Mouse (Mus musculus) lung, postnatal 0 days (tissue): ENCODE measurements around the gene Ddah2. TPM values are rescaled to one million over a fixed set of nuclear protein-coding genes. Genes with fewer than 3 reads are reported as not detected.

Experiments used
- ATAC-seq: fragments of 200-750 bp; cut with Nextera tagmentation; 2 replicates; pipeline ENCODE4 v1.8.0; 2017; ENCODE audit warnings: moderate library complexity
- DNase-seq: peaks from one replicate; pipeline ENCODE4 v3.0.0-alpha.2; 2016; ENCODE audit warnings: low spot score
- H3K27ac ChIP-seq: fragments of 300-500 bp; sonication (generic); 2 replicates; pipeline ENCODE4 v1.5.1; 2014; ENCODE audit warnings: antibody characterized with exemption, mild to moderate bottlenecking, low read length, mixed read lengths
- H3K27me3 ChIP-seq: fragments of 300-500 bp; sonication (generic); replicated peaks from 2 replicates; pipeline ENCODE4 v1.6.1; 2014; ENCODE audit warnings: low read length, mixed read lengths; ENCODE audit not compliant: insufficient read depth
- H3K36me3 ChIP-seq: fragments of 300-500 bp; sonication (generic); 2 replicates; pipeline ENCODE4 v1.6.1; 2014; ENCODE audit warnings: low read length, mixed read lengths; ENCODE audit not compliant: insufficient read depth
- H3K4me1 ChIP-seq: fragments of 300-500 bp; sonication (generic); 2 replicates; pipeline ENCODE4 v1.6.1; 2014; ENCODE audit warnings: antibody characterized with exemption, low read depth, low read length, mixed read lengths; ENCODE audit not compliant: insufficient read depth
- H3K4me2 ChIP-seq: fragments of 300-500 bp; sonication (generic); replicated peaks from 2 replicates; pipeline ENCODE4 v1.6.1; 2014; ENCODE audit warnings: low read depth, mild to moderate bottlenecking, low read length, moderate library complexity, mixed read lengths
- H3K4me3 ChIP-seq: fragments of 300-500 bp; sonication (generic); 2 replicates; pipeline ENCODE4 v1.5.1; 2014; ENCODE audit warnings: low read depth, low read length
- H3K9ac ChIP-seq: fragments of 300-500 bp; sonication (generic); replicated peaks from 2 replicates; pipeline ENCODE4 v1.6.1; 2014; ENCODE audit warnings: low read depth, mild to moderate bottlenecking
- H3K9me3 ChIP-seq: fragments of 300-500 bp; sonication (generic); 2 replicates; pipeline ENCODE4 v1.6.1; 2016; ENCODE audit warnings: low read length, mixed read lengths
- CTCF ChIP-seq: IDR thresholded peaks from 2 replicates; pipeline ENCODE4 v1.5.1; 2016; ENCODE audit warnings: antibody characterized with exemption, mild to moderate bottlenecking
- EP300 ChIP-seq: IDR thresholded peaks from 2 replicates; pipeline ENCODE4 v1.6.1; 2016; ENCODE audit warnings: antibody characterized with exemption, mild to moderate bottlenecking, control low read depth
- WGBS: fragments of 180-500 bp; shearing (Covaris S2); extraction: QIAGEN DNeasy Blood & Tissue Kit; methylation state at CpG from one replicate; pipeline ENCODE4 v1.1.7; 2014; 5-methylcytosine and 5-hydroxymethylcytosine counted together
- polyA plus RNA-seq: library from polyadenylated mRNA; unstranded; fragments of >200 nt; fragmentation: Nextera tagmentation; extraction: Ambion mirVana; gene quantifications from 2 replicates; pipeline ENCODE4 v1.2.1, GENCODE M21; 2015

Ddah2 gene
- polyA plus RNA-seq, 1 experiment from 2014 or later: 238 TPM

GRCm38 (mm10) chr17:35088151-35088550 lies 29.3 kb downstream of the Ddah2 start:
- Histone ChIP-seq H3K9ac (no peak overlapping the region), H3K4me1 (no peaks in the 10 kb centered on the region), H3K4me2 (no peak overlapping the region), H3K36me3 (peaks cover 14% of the 10 kb centered on the region; the same call in 1 of the 2 replicates), H3K4me3 (no peak overlapping the region), H3K9me3 (no peaks in the 10 kb centered on the region), H3K27me3 (no peaks in the 10 kb centered on the region), H3K27ac (no peak overlapping the region)
- ATAC-seq: no peak
- DNase-seq: no peak
- TF ChIP-seq EP300 (no peak), CTCF (peak; percentile 58)
- 21% methylated on average over 2 of the region's 2 CpGs for WGBS

- H3K36me3 ChIP-seq: peaks cover 14% of the 10 kb centered on the region; the same call in 1 of the 2 replicates
- H3K4me1 ChIP-seq: no peaks in the 10 kb centered on the region
- WGBS: 3% methylated on average over 59 of the region's 67 CpGs
Observed at GRCm38 (mm10) chr17:35088825-35089644, 30.2 kb downstream of the Ddah2 start, which contains the start of gene Abhd16a. Abhd16a (plus strand) TSS chr17:35089263.

GRCm38 (mm10) chr17:35090166-35090932 lies 31.5 kb downstream of the Ddah2 start:
- Histone ChIP-seq H3K9ac (peak overlapping the region; percentile 89; the same call in 1 of the 2 replicates), H3K36me3 (peaks cover 14% of the 10 kb centered on the region; the same call in 1 of the 2 replicates), H3K27me3 (no peaks in the 10 kb centered on the region), H3K4me1 (no peaks in the 10 kb centered on the region), H3K4me2 (peak overlapping the region; percentile 59), H3K9me3 (no peaks in the 10 kb centered on the region), H3K4me3 (peak overlapping the region; percentile 72), H3K27ac (0 out of 2 replicates have a peak overlapping the region, but pooled peaks have one; percentile 99)
- TF ChIP-seq CTCF (no peak), EP300 (no peak)
- no peak for DNase-seq
- no peak for ATAC-seq
- WGBS: 56% methylated on average over 8 of the region's 8 CpGs

More at GRCm38 (mm10) chr17:35088825-35089644, 30.2 kb downstream of the Ddah2 start, which contains the start of gene Abhd16a:
- DNase-seq (peak; percentile 98), ATAC-seq (peak; percentile 99)
- H3K27me3 ChIP-seq: no peaks in the 10 kb centered on the region
- H3K9ac ChIP-seq: peak within 1 kb of the TSS; percentile 89
- H3K9me3 ChIP-seq: no peaks in the 10 kb centered on the region
- H3K27ac ChIP-seq: peak within 1 kb of the TSS; percentile 99
- H3K4me3 ChIP-seq: peak within 1 kb of the TSS; percentile 72
- H3K4me2 ChIP-seq: peak within 1 kb of the TSS; percentile 59
- TF ChIP-seq EP300 (0 out of 2 replicates have a peak, but pooled peaks have one; percentile 9), CTCF (peak; percentile 47)

- ATAC-seq (no peak), DNase-seq (no peak)
- WGBS: 88% methylated on average over 14 of the region's 14 CpGs
- Histone ChIP-seq H3K9ac (no peak overlapping the region), H3K4me2 (no peak overlapping the region), H3K27me3 (no peaks in the 10 kb centered on the region), H3K27ac (no peak overlapping the region), H3K36me3 (peaks cover 29% of the 10 kb centered on the region), H3K4me1 (no peaks in the 10 kb centered on the region), H3K9me3 (no peaks in the 10 kb centered on the region), H3K4me3 (no peak overlapping the region)
- TF ChIP-seq CTCF (no peak), EP300 (no peak)
Observed at GRCm38 (mm10) chr17:35092403-35093198, 33.8 kb downstream of the Ddah2 start.

- no peak for TF ChIP-seq CTCF
- TF ChIP-seq EP300: no peak
- Histone ChIP-seq H3K9me3 (no peaks in the 10 kb centered on the region), H3K4me2 (no peak overlapping the region), H3K27ac (no peak overlapping the region), H3K4me1 (no peaks in the 10 kb centered on the region), H3K27me3 (no peaks in the 10 kb centered on the region), H3K9ac (no peak overlapping the region), H3K4me3 (no peak overlapping the region), H3K36me3 (peaks cover 39% of the 10 kb centered on the region)
- DNase-seq (no peak), ATAC-seq (no peak)
- WGBS: 83% methylated on average over 15 of the region's 15 CpGs
Observed at GRCm38 (mm10) chr17:35094475-35095365, 35.9 kb downstream of the Ddah2 start.
